Mouse (Mus musculus): ENCODE results near the gene Kdm5c.
"Not testable (repeated sequence)": the region's sequence is repeated elsewhere in the genome, so short reads cannot be mapped to it uniquely, and the experiment has no call there.

The Kdm5c gene

DNA sequence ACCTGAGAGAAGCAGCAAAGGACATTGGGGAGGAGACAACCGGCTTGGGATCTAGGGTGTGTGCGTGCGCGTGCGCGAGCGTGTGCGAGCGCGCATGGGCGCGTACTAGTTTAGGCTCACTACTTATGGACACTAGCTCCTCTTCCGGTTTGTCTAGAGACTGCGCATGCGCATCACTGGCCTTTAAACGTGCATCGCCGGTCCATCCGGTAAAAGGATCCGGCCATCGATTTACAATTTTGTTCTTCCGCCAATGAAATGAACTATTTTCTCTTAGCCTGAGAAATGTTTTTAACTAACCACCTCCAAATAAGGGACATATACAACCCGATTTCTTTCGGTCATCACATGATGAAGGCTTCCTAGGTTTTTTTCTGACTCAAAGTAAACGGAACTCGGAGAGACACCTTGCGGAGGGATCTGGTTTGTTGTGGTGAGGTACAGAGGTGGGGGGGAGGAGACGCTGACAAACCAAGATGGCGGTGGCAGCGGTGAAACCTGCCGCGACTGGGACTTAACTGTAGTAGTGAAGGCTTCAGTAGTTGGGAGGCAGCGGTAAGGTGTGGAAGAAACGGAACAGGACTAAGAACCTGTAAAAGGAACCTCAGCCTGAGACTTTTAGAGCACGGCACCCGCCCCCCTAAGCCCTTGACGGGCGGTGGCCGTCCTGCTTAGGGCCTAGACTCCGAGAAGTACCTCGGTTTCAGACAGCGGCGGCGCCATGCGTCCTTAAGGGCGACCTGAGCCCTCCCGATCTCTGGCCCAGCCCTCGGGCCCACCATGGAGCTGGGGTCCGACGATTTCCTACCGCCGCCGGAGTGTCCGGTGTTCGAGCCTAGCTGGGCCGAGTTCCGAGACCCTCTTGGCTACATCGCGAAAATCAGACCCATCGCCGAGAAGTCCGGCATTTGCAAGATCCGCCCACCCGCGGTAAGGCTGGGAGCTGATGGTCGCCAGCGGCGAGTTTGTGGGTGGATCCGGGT lies at the start of gene Kdm5c:
Gene Kdm5c, plus strand, starts transcription at position 240 of the 983 bp plus-strand sequence.
- DNase-seq (ENCODE audit: low read depth, low spot score), result peak; percentile 99

GRCm38 (mm10) chrX:152187151-152187550 lies 45.7 kb upstream of the Kdm5c start:
- no peak for DNase-seq (ENCODE audit: low read depth, low spot score)

DNA sequence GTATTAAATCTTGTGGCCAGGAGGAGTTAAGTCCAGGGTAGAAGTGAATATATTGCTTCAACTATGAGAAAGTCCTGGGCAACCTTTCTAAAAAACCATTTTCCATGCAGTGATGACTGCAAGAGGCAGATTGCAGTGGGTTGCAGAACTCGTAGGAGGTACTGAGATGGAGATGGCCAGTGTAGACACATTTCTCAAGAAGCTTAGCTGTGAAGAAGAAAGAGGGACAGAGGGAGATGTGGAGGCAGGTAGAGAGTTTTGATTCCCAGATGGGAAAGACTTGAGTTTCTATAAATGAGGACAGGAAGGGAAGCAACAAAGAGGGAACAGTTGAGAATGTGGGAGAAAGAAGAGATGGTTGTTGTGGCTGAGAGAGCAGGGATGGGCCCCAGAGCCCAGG lies 41.6 kb upstream of the Kdm5c start:
- no peak for DNase-seq (ENCODE audit: low read depth, low spot score)

DNA sequence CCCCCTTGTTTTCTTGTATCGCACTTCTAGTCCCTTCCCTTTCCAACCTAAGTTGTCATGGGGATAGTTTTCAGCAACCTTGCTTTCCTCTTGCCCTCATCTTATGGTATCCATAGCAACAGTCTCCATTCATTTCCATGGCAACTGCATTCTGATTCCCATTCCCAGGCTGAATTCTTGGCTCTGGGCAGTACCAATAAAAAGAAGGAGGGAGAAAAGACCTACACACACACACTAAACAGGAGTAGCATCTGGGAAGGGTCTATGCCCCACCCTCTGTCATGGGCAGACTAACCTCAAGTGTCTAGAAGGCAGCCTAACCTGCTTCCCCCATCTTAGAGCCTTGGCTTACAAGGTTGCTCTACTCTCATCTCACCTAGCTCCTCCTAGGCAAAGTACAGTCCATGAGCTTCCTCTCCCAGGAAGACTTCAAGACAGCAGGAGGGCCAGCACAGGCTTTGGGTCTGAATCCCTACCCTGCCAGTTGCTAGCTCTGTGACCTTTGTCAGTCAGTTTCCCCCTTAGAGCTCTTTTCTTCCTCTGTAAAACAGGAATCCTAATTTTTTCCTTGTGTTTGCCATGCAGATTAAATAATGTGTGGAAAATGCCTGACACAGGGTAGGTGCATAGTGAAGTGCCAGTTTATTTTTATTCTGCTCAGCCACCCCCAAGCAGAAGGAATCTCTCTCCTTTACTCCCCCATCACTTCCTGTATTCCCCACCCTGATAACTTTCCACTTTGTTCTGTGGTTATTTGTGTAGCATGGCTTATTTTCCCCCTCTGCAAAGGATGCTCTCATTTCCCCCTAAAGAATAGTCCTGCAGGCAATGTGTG lies 34.8 kb upstream of the Kdm5c start:
- DNase-seq (ENCODE audit: low read depth, low spot score), result no peak

GRCm38 (mm10) chrX:152201737-152202421 lies 30.9 kb upstream of the Kdm5c start:
- no peak for DNase-seq (ENCODE audit: low read depth, low spot score)

DNA sequence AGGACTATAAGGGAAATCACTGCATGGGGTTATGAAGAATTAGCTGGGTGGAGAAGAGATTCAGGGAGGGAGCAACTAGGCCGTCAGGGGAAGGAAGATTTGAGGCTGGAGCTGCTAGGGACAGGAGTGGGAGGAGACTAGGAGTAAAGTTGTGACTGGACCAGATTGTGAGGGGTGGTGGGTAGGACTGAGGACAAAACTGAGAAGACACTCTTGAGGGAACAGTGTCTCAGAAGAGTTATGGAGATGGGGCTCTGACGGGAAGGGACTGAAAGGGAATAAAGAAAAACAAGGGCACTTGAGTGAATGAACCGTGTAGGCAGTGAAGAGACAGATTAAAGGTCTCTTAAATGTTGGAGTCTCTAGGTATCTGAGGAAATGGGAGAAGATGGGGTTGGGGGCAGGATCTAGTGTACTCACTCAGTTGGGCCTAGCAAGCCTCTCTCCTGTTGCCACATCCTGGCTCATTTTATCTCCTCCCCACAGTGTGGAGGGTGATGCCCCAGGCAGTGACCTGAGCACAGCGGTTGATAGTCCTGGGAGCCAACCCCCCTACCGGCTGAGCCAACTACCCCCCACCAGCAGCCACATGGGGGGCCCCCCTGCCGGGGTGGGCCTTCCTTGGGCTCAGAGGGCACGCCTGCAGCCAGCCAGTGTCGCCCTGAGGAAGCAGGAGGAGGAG lies 30.3 kb upstream of the Kdm5c start:
- no peak for DNase-seq (ENCODE audit: low read depth, low spot score)

GRCm38 (mm10) chrX:152203247-152203646 lies 29.6 kb upstream of the Kdm5c start:
- peak; percentile 14 for DNase-seq (ENCODE audit: low read depth, low spot score)

DNA sequence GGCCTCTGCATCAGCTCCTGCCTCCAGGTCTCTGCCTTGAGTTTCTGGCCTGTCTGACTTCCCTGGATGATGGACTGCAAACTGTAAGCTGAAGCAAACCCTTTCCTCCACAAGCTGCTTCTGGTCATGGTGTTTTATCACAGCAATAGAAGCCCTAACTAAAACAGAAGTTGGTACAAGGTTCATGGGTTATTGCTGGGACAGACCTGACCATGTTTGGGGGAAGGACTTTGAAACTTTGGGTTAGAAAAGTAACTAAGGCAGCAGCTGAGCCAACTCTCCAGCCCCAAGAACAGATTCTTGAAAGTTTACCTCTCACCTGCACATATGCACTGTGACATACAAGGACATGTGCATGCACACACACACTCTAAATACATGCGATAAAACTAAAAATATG lies 27.3 kb upstream of the Kdm5c start:
- DNase-seq (ENCODE audit: low read depth, low spot score), result no peak

GRCm38 (mm10) chrX:152214703-152215102 lies 18.1 kb upstream of the Kdm5c start:
- no peak for DNase-seq (ENCODE audit: low read depth, low spot score)

DNA sequence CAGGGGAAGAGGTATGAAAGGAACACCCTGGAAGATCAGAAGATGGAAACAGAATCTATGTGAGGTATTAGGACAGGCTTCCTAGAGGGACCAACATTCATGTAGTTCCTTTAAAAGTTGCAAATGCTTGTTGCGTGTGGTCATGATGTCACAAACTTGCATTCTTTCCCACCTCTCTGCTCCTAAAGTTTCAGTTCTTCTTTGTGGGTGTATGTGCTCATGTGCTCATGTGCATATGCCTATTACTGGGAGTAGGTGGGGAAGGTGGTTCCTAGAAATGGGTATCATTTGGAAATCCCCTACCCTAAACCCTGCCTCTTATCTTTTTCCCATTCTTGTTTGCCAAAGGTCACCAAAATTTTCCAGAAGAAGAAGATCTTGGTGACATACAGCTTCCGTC lies 14.3 kb upstream of the Kdm5c start:
- no peak for DNase-seq (ENCODE audit: low read depth, low spot score)

DNA sequence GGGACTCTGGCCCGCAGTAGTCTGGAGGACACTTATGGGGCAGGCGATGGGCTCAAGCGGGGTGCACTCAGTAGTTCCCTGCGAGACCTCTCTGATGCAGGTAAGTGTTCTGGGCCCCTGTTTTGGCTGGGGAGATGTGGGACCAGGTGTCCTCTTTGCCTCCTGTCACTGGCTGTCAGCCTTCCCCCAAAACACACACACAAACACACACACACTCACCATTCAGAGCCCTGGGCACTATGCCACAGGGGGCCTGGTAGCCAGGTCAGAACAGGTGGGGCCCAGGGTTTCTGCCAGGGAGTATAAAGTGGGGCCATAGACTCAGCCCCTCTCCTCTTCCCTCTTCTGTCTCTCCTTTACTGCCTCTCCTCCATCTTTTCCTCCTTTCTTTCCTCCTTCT lies 11.1 kb upstream of the Kdm5c start:
- DNase-seq (ENCODE audit: low read depth, low spot score), result no peak

GRCm38 (mm10) chrX:152222226-152222625 lies 10.6 kb upstream of the Kdm5c start:
- no peak for DNase-seq (ENCODE audit: low read depth, low spot score)

GRCm38 (mm10) chrX:152223313-152223712 lies 9.5 kb upstream of the Kdm5c start:
- DNase-seq (ENCODE audit: low read depth, low spot score), result no peak

- no peak for DNase-seq (ENCODE audit: low read depth, low spot score)
These were observed 8.5 kb upstream of the Kdm5c start for GRCm38 (mm10) chrX:152224280-152224679.

DNA sequence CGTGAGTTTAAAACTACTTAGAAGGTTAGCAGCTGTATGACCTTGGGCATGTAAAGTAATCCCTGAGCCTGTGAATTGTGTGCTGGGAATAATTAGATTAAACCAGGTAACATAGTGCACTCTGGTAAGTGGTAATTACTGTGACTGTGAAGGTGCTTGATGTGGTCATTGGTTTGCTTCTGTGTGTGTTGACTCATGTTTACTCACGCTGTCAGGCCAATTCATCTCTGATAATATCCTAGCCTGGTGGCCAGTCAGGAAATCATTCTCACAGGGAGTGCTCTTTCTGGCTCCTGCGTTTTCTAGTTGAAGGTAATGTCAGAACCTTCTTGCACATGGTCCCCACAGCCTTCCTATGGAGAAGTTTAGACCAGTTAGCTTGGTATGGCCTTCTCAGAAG lies 1.3 kb downstream of the Kdm5c start:
- DNase-seq (ENCODE audit: low read depth, low spot score), result no peak

- no peak for DNase-seq (ENCODE audit: low read depth, low spot score)
These were observed 2.9 kb downstream of the Kdm5c start for GRCm38 (mm10) chrX:152235758-152236157.

DNA sequence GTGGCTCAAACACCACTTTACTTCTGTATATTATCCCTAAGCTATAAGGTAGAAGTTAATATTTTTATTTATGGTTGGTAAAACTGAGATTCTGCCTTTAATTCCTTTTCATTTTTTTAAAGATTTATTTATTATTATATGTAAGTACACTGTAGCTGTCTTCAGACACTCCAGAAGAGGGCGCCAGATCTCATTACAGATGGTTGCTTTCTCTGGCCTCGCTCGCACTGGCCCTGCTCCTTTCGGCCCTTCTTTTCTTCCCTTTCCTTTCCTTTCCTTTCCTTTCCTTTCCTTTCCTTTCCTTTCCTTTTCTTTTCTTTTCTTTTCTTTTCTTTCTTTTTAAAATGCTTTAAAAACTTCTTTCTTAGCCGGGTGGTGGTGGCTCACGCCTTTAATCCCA lies 10.3 kb downstream of the Kdm5c start:
- DNase-seq (ENCODE audit: low read depth, low spot score), result not testable (repeated sequence)

- DNase-seq (ENCODE audit: low read depth, low spot score), result no peak
These were observed 11.8 kb downstream of the Kdm5c start for GRCm38 (mm10) chrX:152244492-152245189.

- no peak for DNase-seq (ENCODE audit: low read depth, low spot score)
These were observed 38.4 kb downstream of the Kdm5c start for GRCm38 (mm10) chrX:152271189-152271588.

DNA sequence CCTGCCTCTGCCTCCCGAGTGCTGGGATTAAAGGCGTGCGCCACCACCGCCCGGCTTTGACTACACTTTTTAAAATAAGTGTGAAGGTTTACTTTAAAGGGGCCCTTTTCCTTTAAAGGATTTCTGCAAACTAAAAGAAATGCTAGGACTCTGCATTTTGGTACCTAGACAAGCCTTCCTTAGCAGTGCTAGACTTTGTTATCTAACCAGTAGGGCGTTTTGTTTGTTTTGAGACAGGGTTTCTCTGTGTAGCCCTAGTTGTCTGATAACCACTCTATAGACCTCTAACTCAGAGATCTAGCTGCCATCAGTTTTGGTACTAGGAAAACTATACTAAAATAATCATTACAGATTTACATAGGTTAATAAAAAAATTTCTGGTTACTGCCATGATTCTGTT lies 46.6 kb downstream of the Kdm5c start:
- no peak for DNase-seq (ENCODE audit: low read depth, low spot score)

- DNase-seq (ENCODE audit: low read depth, low spot score), result no peak
These were observed 51.9 kb downstream of the Kdm5c start for GRCm38 (mm10) chrX:152284746-152285145.

Data from ES-CJ7 (cell line).